Mouse (Mus musculus) forebrain, embryonic 11.5 days (tissue): ENCODE results near the gene Slc39a11. TPM values are rescaled to one million over a fixed set of nuclear protein-coding genes. Genes with fewer than 3 reads are reported as not detected.

Source experiments
- ATAC-seq: fragments of 200-750 bp; cut with Nextera tagmentation; replicated peaks from 2 replicates; pipeline ENCODE4 v1.8.0; 2017; ENCODE audit warnings: moderate TSS enrichment; ENCODE audit not compliant: low FRiP score
- DNase-seq: peaks from one replicate; pipeline ENCODE4 v3.0.0-alpha.2; 2017; ENCODE audit warnings: low spot score
- H3K27ac ChIP-seq: fragments of 300-500 bp; sonication (generic); 2 replicates; pipeline ENCODE4 v1.5.1; 2014; ENCODE audit warnings: low read depth, low read length
- H3K27me3 ChIP-seq: fragments of 300-500 bp; sonication (generic); 2 replicates; pipeline ENCODE4 v1.6.1; 2014; ENCODE audit warnings: mild to moderate bottlenecking, low read length, mixed read lengths; ENCODE audit not compliant: control insufficient read depth, insufficient read depth
- H3K36me3 ChIP-seq: fragments of 300-500 bp; sonication (generic); 2 replicates; pipeline ENCODE4 v1.6.1; 2014; ENCODE audit warnings: mild to moderate bottlenecking, low read length, moderate library complexity, mixed read lengths; ENCODE audit not compliant: control insufficient read depth, insufficient read depth
- H3K4me1 ChIP-seq: fragments of 300-500 bp; sonication (generic); replicated peaks from 2 replicates; pipeline ENCODE4 v1.6.1; 2014; ENCODE audit warnings: low read length, mixed read lengths; ENCODE audit not compliant: control insufficient read depth, insufficient read depth
- H3K4me2 ChIP-seq: fragments of 300-500 bp; sonication (generic); 2 replicates; pipeline ENCODE4 v1.6.1; 2014; ENCODE audit warnings: low read depth, mild to moderate bottlenecking, low read length, moderate library complexity, mixed read lengths; ENCODE audit not compliant: severe bottlenecking
- H3K4me3 ChIP-seq: fragments of 300-500 bp; sonication (generic); 2 replicates; pipeline ENCODE4 v1.5.1; 2014; ENCODE audit warnings: low read depth, low read length
- H3K9ac ChIP-seq: fragments of 300-500 bp; sonication (generic); 2 replicates; pipeline ENCODE4 v1.6.1; 2014; ENCODE audit warnings: low read length
- H3K9me3 ChIP-seq: fragments of 300-500 bp; sonication (generic); 2 replicates; pipeline ENCODE4 v1.6.1; 2016; ENCODE audit warnings: low read length, mixed read lengths; ENCODE audit not compliant: control insufficient read depth
- WGBS: fragments of 180-500 bp; shearing (Covaris S2); extraction: QIAGEN DNeasy Blood & Tissue Kit; methylation state at CpG from one replicate; pipeline ENCODE4 v1.1.7; 2014; 5-methylcytosine and 5-hydroxymethylcytosine counted together
- polyA plus RNA-seq: library from polyadenylated mRNA; unstranded; fragments of >200 nt; fragmentation: Nextera tagmentation; extraction: Ambion mirVana; gene quantifications from 2 replicates; pipeline ENCODE4 v1.2.1, GENCODE M21; 2014

The Slc39a11 gene
- polyA plus RNA-seq, 1 experiment from 2014 or later, result 20.6 TPM

GRCm38 (mm10) chr11:113684707-113685426 is 35.0 kb upstream of the Slc39a11 start:
- Histone ChIP-seq H3K4me1 (peaks cover 11% of the 10 kb centered on the region), H3K27ac (peak overlapping the region; percentile 93; the same call in 1 of the 2 replicates), H3K9me3 (no peaks in the 10 kb centered on the region), H3K4me3 (peak overlapping the region; percentile 74), H3K4me2 (peak overlapping the region; percentile 79), H3K9ac (peak overlapping the region; percentile 84), H3K27me3 (no peaks in the 10 kb centered on the region), H3K36me3 (peaks cover 3% of the 10 kb centered on the region; the same call in 1 of the 2 replicates)
- 44% methylated on average over 25 of the region's 25 CpGs for WGBS
- DNase-seq (no peak), ATAC-seq (no peak)

- ATAC-seq, result peak; percentile 94
Measured at GRCm38 (mm10) chr11:113683957-113684706, 34.3 kb upstream of the Slc39a11 start, which contains the start of the genes Fam104a and D11Wsu47e. Gene Fam104a (minus strand): TSS chr11:113684155. Gene D11Wsu47e (plus strand): TSS chr11:113684412.

GRCm38 (mm10) chr11:113683627-113683956 is 33.7 kb upstream of the Slc39a11 start:
- Histone ChIP-seq H3K4me1 (peaks cover 11% of the 10 kb centered on the region), H3K9ac (peak overlapping the region; percentile 84), H3K4me2 (peak overlapping the region; percentile 79), H3K4me3 (peak overlapping the region; percentile 74), H3K27ac (peak overlapping the region; percentile 93), H3K27me3 (no peaks in the 10 kb centered on the region), H3K36me3 (peaks cover 2% of the 10 kb centered on the region; the same call in 1 of the 2 replicates), H3K9me3 (no peaks in the 10 kb centered on the region)
- ATAC-seq, result no peak
- no peak for DNase-seq
- WGBS, result under 1% methylated on average over 37 of the region's 38 CpGs

More at GRCm38 (mm10) chr11:113683957-113684706, 34.3 kb upstream of the Slc39a11 start, which contains the start of the genes Fam104a and D11Wsu47e:
- Histone ChIP-seq H3K4me2 (peak within 1 kb of the TSS; percentile 79), H3K9me3 (no peaks in the 10 kb centered on the region), H3K36me3 (peaks cover 2% of the 10 kb centered on the region; the same call in 1 of the 2 replicates), H3K4me1 (peaks cover 11% of the 10 kb centered on the region), H3K9ac (peak within 1 kb of the TSS; percentile 84), H3K27me3 (no peaks in the 10 kb centered on the region), H3K27ac (peak within 1 kb of the TSS; percentile 93), H3K4me3 (peak within 1 kb of the TSS; percentile 74)
- under 1% methylated on average over 73 of the region's 73 CpGs for WGBS
- peak; percentile 97 for DNase-seq

GRCm38 (mm10) chr11:113682897-113683626 is 33.2 kb upstream of the Slc39a11 start:
- ATAC-seq (peak; percentile 40), DNase-seq (peak; percentile 78)
- peaks cover 11% of the 10 kb centered on the region for H3K4me1 ChIP-seq
- H3K4me2 ChIP-seq, result peak overlapping the region; percentile 79
- no peaks in the 10 kb centered on the region for H3K27me3 ChIP-seq
- peak overlapping the region; percentile 74 for H3K4me3 ChIP-seq
- H3K9me3 ChIP-seq, result no peaks in the 10 kb centered on the region
- peak overlapping the region; percentile 84 for H3K9ac ChIP-seq
- WGBS, result 3% methylated on average over 38 of the region's 38 CpGs
- H3K27ac ChIP-seq, result peak overlapping the region; percentile 93
- peaks cover 1% of the 10 kb centered on the region; the same call in 1 of the 2 replicates for H3K36me3 ChIP-seq

GRCm38 (mm10) chr11:113681979-113682378 is 32.1 kb upstream of the Slc39a11 start:
- no peaks in the 10 kb centered on the region for H3K27me3 ChIP-seq
- H3K4me3 ChIP-seq, result no peak overlapping the region
- no peak for ATAC-seq
- H3K9me3 ChIP-seq, result no peaks in the 10 kb centered on the region
- DNase-seq, result no peak
- H3K27ac ChIP-seq, result no peak overlapping the region
- H3K9ac ChIP-seq, result no peak overlapping the region
- H3K4me2 ChIP-seq, result peak overlapping the region; percentile 79; the same call in 1 of the 2 replicates
- peaks cover 11% of the 10 kb centered on the region for H3K4me1 ChIP-seq
- H3K36me3 ChIP-seq, result no peaks in the 10 kb centered on the region

GRCm38 (mm10) chr11:113680954-113681353 is 31.1 kb upstream of the Slc39a11 start:
- no peak for DNase-seq
- Histone ChIP-seq H3K9me3 (no peaks in the 10 kb centered on the region), H3K36me3 (no peaks in the 10 kb centered on the region), H3K9ac (no peak overlapping the region), H3K4me3 (no peak overlapping the region), H3K27ac (no peak overlapping the region), H3K4me2 (no peak overlapping the region), H3K4me1 (peaks cover 11% of the 10 kb centered on the region), H3K27me3 (no peaks in the 10 kb centered on the region)
- ATAC-seq, result no peak
- WGBS, result 88% methylated on average over 2 of the region's 2 CpGs

- no peak overlapping the region for H3K4me3 ChIP-seq
- DNase-seq, result no peak
- no peak overlapping the region for H3K9ac ChIP-seq
- ATAC-seq, result no peak
- peaks cover 3% of the 10 kb centered on the region; the same call in 1 of the 2 replicates for H3K4me1 ChIP-seq
- H3K27me3 ChIP-seq, result no peaks in the 10 kb centered on the region
- no peak overlapping the region for H3K27ac ChIP-seq
- 87% methylated on average over 8 of the region's 8 CpGs for WGBS
- H3K36me3 ChIP-seq, result 0 out of 2 replicates have a peak, but pooled peaks cover under 1% of the 10 kb centered on the region
- H3K9me3 ChIP-seq, result no peaks in the 10 kb centered on the region
- H3K4me2 ChIP-seq, result no peak overlapping the region
Measured at GRCm38 (mm10) chr11:113678373-113678772, 28.5 kb upstream of the Slc39a11 start.

- no peak overlapping the region for H3K4me3 ChIP-seq
- no peak overlapping the region for H3K4me2 ChIP-seq
- no peak overlapping the region for H3K27ac ChIP-seq
- no peaks in the 10 kb centered on the region for H3K27me3 ChIP-seq
- no peak for DNase-seq
- no peak for ATAC-seq
- H3K36me3 ChIP-seq, result peaks cover 3% of the 10 kb centered on the region; the same call in 1 of the 2 replicates
- peaks cover under 1% of the 10 kb centered on the region; the same call in 1 of the 2 replicates for H3K4me1 ChIP-seq
- no peaks in the 10 kb centered on the region for H3K9me3 ChIP-seq
- WGBS, result 99% methylated on average over 2 of the region's 2 CpGs
- H3K9ac ChIP-seq, result no peak overlapping the region
Measured at GRCm38 (mm10) chr11:113677378-113677777, 27.5 kb upstream of the Slc39a11 start.
